Mouse (Mus musculus): Measurements from ENCODE around the gene Tbl1x.

GRCm38 (mm10) chrX:77473511-77473910 lies 37.3 kb upstream of the Tbl1x start:
- TF ChIP-seq MXI1 (IDR thresholded peaks at IDR 0.05; ENCODE audit: low read depth, low read length) (no peak), CTCF (conservative IDR thresholded peaks at IDR 0.05 in 1 of 2, IDR thresholded peaks at IDR 0.05 in 1 of 2; ENCODE audit: low read depth in 2 of 2, low read length in 2 of 2) (no peak), POLR2A (IDR thresholded peaks at IDR 0.05; ENCODE audit: low read depth, low read length) (no peak), MEF2A (IDR thresholded peaks at IDR 0.05; ENCODE audit: borderline replicate concordance, low read depth, low read length) (no peak), MAX (IDR thresholded peaks at IDR 0.05; ENCODE audit: low read length) (no peak), JUN (IDR thresholded peaks at IDR 0.05; ENCODE audit: insufficient read depth, low read depth, low read length) (no peak), POLR2AphosphoS2 (IDR thresholded peaks at IDR 0.05; ENCODE audit: low read depth, low read length) (no peak), RAD21 (IDR thresholded peaks at IDR 0.05; ENCODE audit: low read depth, low read length) (no peak), MYC (IDR thresholded peaks at IDR 0.05; ENCODE audit: low read depth, low read length) (no peak), ZC3H11A (IDR thresholded peaks at IDR 0.05; ENCODE audit: low read depth, low read length) (no peak), HCFC1 (IDR thresholded peaks at IDR 0.05; ENCODE audit: low read depth, low read length) (no peak), GABPA (IDR thresholded peaks at IDR 0.05; ENCODE audit: insufficient replicate concordance, low read depth, low read length) (no peak), UBTF (IDR thresholded peaks at IDR 0.05; ENCODE audit: low read depth, low read length) (no peak)
